In the genomic region with DNA sequence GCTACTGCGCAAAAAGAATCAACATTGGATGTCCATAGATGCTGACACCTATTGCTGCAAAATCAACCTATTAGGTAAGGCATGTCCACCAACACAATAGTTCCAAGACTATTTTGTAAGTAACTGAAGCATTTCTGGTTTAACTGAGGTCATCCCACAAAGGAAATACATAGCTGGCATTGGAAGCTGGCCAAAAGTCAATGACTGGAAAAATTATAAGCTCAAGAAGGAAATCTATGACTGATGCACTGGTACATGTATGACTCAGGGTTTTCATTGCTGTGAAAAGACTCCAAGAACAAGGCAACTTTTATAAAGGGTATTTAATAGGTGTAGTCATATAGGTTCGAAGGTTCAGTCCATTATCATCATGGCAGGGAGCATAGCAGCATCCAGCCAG, we compare ENCODE assay signal across 9 mouse cellular contexts.
"Had no signal": no experiment of that assay in that cellular context is flagged by ENCODE, and none has a peak within 500 bp of the region (broad histone marks: within the 10 kb centered on the region; RNA-seq: fewer than 3 reads in every experiment).

No protein-coding gene starts in this region.

- DNase-seq: kidney, adult 8-10 months; kidney, postnatal 10 days; kidney, postnatal 36 days; layer of hippocampus, postnatal 36 days; lung, adult 18-20 months; right cerebral cortex, adult 18-20 months; thymus, adult 2 months; thymus, postnatal 14 days; thymus, postnatal 4 days had no signal
